Mouse (Mus musculus) midbrain, embryonic 14.5 days (tissue): ENCODE results near the gene Gapdh. TPM values are rescaled to one million over a fixed set of nuclear protein-coding genes. Genes with fewer than 3 reads are reported as not detected.

ENCODE experiments used
- ATAC-seq: fragments of 200-750 bp; cut with Nextera tagmentation; 2 replicates; pipeline ENCODE4 v1.8.0; 2017; ENCODE audit warnings: moderate number of reproducible peaks, moderate library complexity; ENCODE audit not compliant: low FRiP score, low TSS enrichment
- DNase-seq: peaks from one replicate; pipeline ENCODE4 v3.0.0-alpha.2; 2015
- H3K27ac ChIP-seq: fragments of 300-500 bp; sonication (generic); replicated peaks from 2 replicates; pipeline ENCODE4 v1.5.1; 2014; ENCODE audit warnings: mild to moderate bottlenecking, low read depth, low read length, moderate library complexity
- H3K27me3 ChIP-seq: fragments of 300-500 bp; sonication (generic); 2 replicates; pipeline ENCODE4 v1.6.1; 2014; ENCODE audit warnings: low read length, control low read depth, mixed read lengths; ENCODE audit not compliant: control insufficient read depth, insufficient read depth
- H3K36me3 ChIP-seq: fragments of 300-500 bp; sonication (generic); 2 replicates; pipeline ENCODE4 v1.6.1; 2014; ENCODE audit warnings: low read length, control low read depth; ENCODE audit not compliant: control insufficient read depth, insufficient read depth
- H3K4me1 ChIP-seq: fragments of 300-500 bp; sonication (generic); 2 replicates; pipeline ENCODE4 v1.6.1; 2014; ENCODE audit warnings: mild to moderate bottlenecking, antibody characterized with exemption, low read length, control low read depth; ENCODE audit not compliant: control insufficient read depth, insufficient read depth
- H3K4me2 ChIP-seq: fragments of 300-500 bp; sonication (generic); 2 replicates; pipeline ENCODE4 v1.6.1; 2014; ENCODE audit warnings: mild to moderate bottlenecking, low read length, moderate library complexity
- H3K4me3 ChIP-seq: fragments of 300-500 bp; sonication (generic); replicated peaks from 2 replicates; pipeline ENCODE4 v1.5.1; 2014; ENCODE audit warnings: low read depth, low read length
- H3K9ac ChIP-seq: fragments of 300-500 bp; sonication (generic); replicated peaks from 2 replicates; pipeline ENCODE4 v1.6.1; 2014; ENCODE audit warnings: mild to moderate bottlenecking, low read length, moderate library complexity
- H3K9me3 ChIP-seq: fragments of 300-500 bp; sonication (generic); 2 replicates; pipeline ENCODE4 v1.6.1; 2016; ENCODE audit warnings: low read length, control low read depth, mixed read lengths; ENCODE audit not compliant: control insufficient read depth
- WGBS: fragments of 180-500 bp; shearing (Covaris S2); extraction: QIAGEN DNeasy Blood & Tissue Kit; methylation state at CpG from one replicate; pipeline ENCODE4 v1.1.7; 2014; 5-methylcytosine and 5-hydroxymethylcytosine counted together
- microRNA-seq: library from miRNA; unstranded; fragments of <30 nt; microRNA quantifications from one replicate; pipeline ENCODE4, GENCODE M21; 2016
- polyA plus RNA-seq: library from polyadenylated mRNA; unstranded; fragments of >200 nt; fragmentation: Nextera tagmentation; extraction: Ambion mirVana; gene quantifications from 2 replicates; pipeline ENCODE4 v1.2.1, GENCODE M21; 2014

The Gapdh gene
- polyA plus RNA-seq, 1 experiment from 2014 or later: 1,501 TPM

GRCm38 (mm10) chr6:125128724-125129123 is 37.5 kb downstream of the Gapdh start:
- H3K4me3 ChIP-seq: no peak overlapping the region
- H3K4me2 ChIP-seq: no peak overlapping the region
- H3K9ac ChIP-seq: no peak overlapping the region
- no peak for DNase-seq
- H3K9me3 ChIP-seq: no peaks in the 10 kb centered on the region
- no peaks in the 10 kb centered on the region for H3K27me3 ChIP-seq
- H3K27ac ChIP-seq: no peak overlapping the region
- peaks cover 76% of the 10 kb centered on the region for H3K36me3 ChIP-seq
- ATAC-seq: no peak
- 92% methylated on average over 12 of the region's 12 CpGs for WGBS
- peaks cover 7% of the 10 kb centered on the region for H3K4me1 ChIP-seq

- H3K4me2 ChIP-seq: no peak overlapping the region
- no peak overlapping the region for H3K4me3 ChIP-seq
- no peak overlapping the region for H3K9ac ChIP-seq
- H3K27ac ChIP-seq: no peak overlapping the region
- no peaks in the 10 kb centered on the region for H3K27me3 ChIP-seq
- WGBS: 93% methylated on average over 8 of the region's 8 CpGs
- ATAC-seq (no peak), DNase-seq (no peak)
- peaks cover 98% of the 10 kb centered on the region for H3K36me3 ChIP-seq
- H3K4me1 ChIP-seq: no peaks in the 10 kb centered on the region
- H3K9me3 ChIP-seq: no peaks in the 10 kb centered on the region
Observed at GRCm38 (mm10) chr6:125119387-125119786, 46.9 kb downstream of the Gapdh start.

- H3K9me3 ChIP-seq: no peaks in the 10 kb centered on the region
- H3K4me1 ChIP-seq: no peaks in the 10 kb centered on the region
- H3K9ac ChIP-seq: no peak overlapping the region
- no peaks in the 10 kb centered on the region for H3K27me3 ChIP-seq
- H3K27ac ChIP-seq: no peak overlapping the region
- DNase-seq (no peak), ATAC-seq (no peak)
- H3K36me3 ChIP-seq: peaks cover 98% of the 10 kb centered on the region
- no peak overlapping the region for H3K4me2 ChIP-seq
- WGBS: 97% methylated on average over 11 of the region's 11 CpGs
- H3K4me3 ChIP-seq: no peak overlapping the region
Observed at GRCm38 (mm10) chr6:125112553-125112952, 53.7 kb downstream of the Gapdh start.

Small RNA genes within 50 kb of the gene (microRNA-seq; reads per million reads assigned to microRNA genes)
- 0.59 reads per million for gene Mir3098

Other genes starting within 250 kb of the Gapdh start
- gene Ptms, start 246.4 kb downstream of the Gapdh start, polyA plus RNA-seq: 749 and 823 TPM in 2 replicates
- 535 and 570 TPM in 2 replicates for gene Mlf2, start 235.1 kb downstream of the Gapdh start, polyA plus RNA-seq
- 85.6 and 85.9 TPM in 2 replicates for gene Cops7a, start 200.9 kb downstream of the Gapdh start, polyA plus RNA-seq
- 43.2 and 57.1 TPM in 2 replicates for gene Pianp, start 169.8 kb downstream of the Gapdh start, polyA plus RNA-seq
- 13.7 and 16.2 TPM in 2 replicates for gene Zfp384, start 157.3 kb downstream of the Gapdh start, polyA plus RNA-seq
- gene Ing4, start 126.7 kb downstream of the Gapdh start, polyA plus RNA-seq: 132 and 144 TPM in 2 replicates
- gene Acrbp, start 116.8 kb downstream of the Gapdh start, polyA plus RNA-seq: 16.3 and 16.7 TPM in 2 replicates
- 0.45 and 0.77 TPM in 2 replicates for gene Lpar5, start 98.5 kb downstream of the Gapdh start, polyA plus RNA-seq
- gene Chd4, start 70.5 kb downstream of the Gapdh start, polyA plus RNA-seq: 70.7 and 90.6 TPM in 2 replicates
- 42.7 and 46.3 TPM in 2 replicates for gene Nop2, start 34.6 kb downstream of the Gapdh start, polyA plus RNA-seq
- 15.8 and 18.2 TPM in 2 replicates for gene Iffo1, start 21.2 kb downstream of the Gapdh start, polyA plus RNA-seq
- 40.6 and 50.3 TPM in 2 replicates for gene Ncapd2, start 25.2 kb upstream of the Gapdh start, polyA plus RNA-seq
- 128 and 141 TPM in 2 replicates for gene Mrpl51, start 25.3 kb upstream of the Gapdh start, polyA plus RNA-seq
- gene Vamp1, start 49.1 kb upstream of the Gapdh start, polyA plus RNA-seq: 5.5 and 10.6 TPM in 2 replicates
- gene Tapbpl, start 65.4 kb upstream of the Gapdh start, polyA plus RNA-seq: 3.0 and 3.3 TPM in 2 replicates
- gene Cd27, start 70.5 kb upstream of the Gapdh start, polyA plus RNA-seq: 1.1 and 1.9 TPM in 2 replicates
- gene Tuba3a, start 119.6 kb upstream of the Gapdh start, polyA plus RNA-seq: not detected in 2 replicates
- gene Ltbr, start 147.4 kb upstream of the Gapdh start, polyA plus RNA-seq: 10.2 and 13.9 TPM in 2 replicates
- 0.51 and 0.76 TPM in 2 replicates for gene Scnn1a, start 154.2 kb upstream of the Gapdh start, polyA plus RNA-seq
- gene Tnfrsf1a, start 182.9 kb upstream of the Gapdh start, polyA plus RNA-seq: 6.8 and 13.4 TPM in 2 replicates
- gene Plekhg6, start 214.3 kb upstream of the Gapdh start, polyA plus RNA-seq: 0.08 TPM in 1 of 2 replicates, not detected in the other